Mouse (Mus musculus) small intestine, adult 2 months (tissue): ENCODE data around the gene Ube2g1.

Experiments used
- CTCF ChIP-seq: fragments of 200-500 bp; IDR thresholded peaks from 2 replicates; pipeline ENCODE4 v1.5.1; 2012; ENCODE audit warnings: low read depth, mild to moderate bottlenecking, control low read depth, inconsistent platforms, low read length, moderate library complexity, mixed read lengths; ENCODE audit not compliant: insufficient replicate concordance, insufficient read length; ENCODE audit errors: extremely low read depth
- POLR2A ChIP-seq: fragments of 200-500 bp; IDR thresholded peaks from 2 replicates; pipeline ENCODE4 v1.6.1; 2012; ENCODE audit warnings: low read depth, mild to moderate bottlenecking, control low read depth, inconsistent platforms, low read length, moderate library complexity

DNA sequence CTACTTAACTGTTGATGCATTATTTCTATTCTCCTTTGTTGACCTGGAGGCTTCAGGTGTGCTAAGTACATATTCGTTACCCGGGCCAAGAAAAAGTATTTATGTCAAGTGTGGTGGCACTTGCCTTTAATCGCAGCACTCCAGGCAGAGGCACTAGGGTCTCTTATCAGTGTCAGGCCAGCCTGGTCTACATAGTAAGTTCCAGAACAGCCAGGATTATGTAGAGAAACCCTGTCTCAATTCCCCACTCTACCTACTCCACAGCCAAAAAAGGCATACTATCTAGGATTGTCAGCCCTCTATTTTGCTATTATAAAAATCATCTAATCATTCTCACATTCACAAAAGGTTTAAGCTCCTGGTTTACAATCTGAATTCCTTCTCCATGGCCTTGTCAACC is 82.0 kb downstream of the Ube2g1 start:
- TF ChIP-seq CTCF = no peak
- no peak for TF ChIP-seq POLR2A
